Mouse (Mus musculus) C2C12 (cell line): ENCODE data around the gene Chmp2b.

Experiments used
- CTCF ChIP-seq: IDR thresholded peaks from one replicate; pipeline ENCODE4 v1.5.1; 2011; ENCODE audit not compliant: control insufficient read depth, insufficient read depth, insufficient read length
- MAX ChIP-seq: IDR thresholded peaks from one replicate; pipeline ENCODE4 v1.6.1; 2011; ENCODE audit warnings: mild to moderate bottlenecking, control low read depth
- USF1 ChIP-seq: IDR thresholded peaks from one replicate; pipeline ENCODE4 v1.6.1; 2011; ENCODE audit warnings: low read depth, mild to moderate bottlenecking, control low read depth, moderate library complexity

- TF ChIP-seq CTCF (no peak), USF1 (no peak), MAX (no peak)
These were observed 2.9 kb downstream of the Chmp2b start for GRCm38 (mm10) chr16:65559591-65559990.
